Mouse (Mus musculus) cerebellum, adult 2 months (tissue): Measurements from ENCODE around the gene Dennd4b. TPM values are rescaled to one million over a fixed set of nuclear protein-coding genes. Genes with fewer than 3 reads are reported as not detected.
"Not testable (repeated sequence)": the region's sequence is repeated elsewhere in the genome, so short reads cannot be mapped to it uniquely, and the experiment has no call there.

ENCODE experiments used
- DNase-seq, 2 experiments: peaks; one replicate each; pipeline ENCODE4 v3.0.0; 2021
- H3K27ac ChIP-seq: fragments of 200-500 bp; 2 replicates; pipeline ENCODE4 v1.5.1; 2012; ENCODE audit warnings: low read length, control low read depth, inconsistent platforms; ENCODE audit not compliant: insufficient read depth
- H3K27me3 ChIP-seq: fragments of 200-500 bp; 2 replicates; pipeline ENCODE4 v1.6.1; 2012; ENCODE audit warnings: inconsistent platforms, mild to moderate bottlenecking, low read length, moderate library complexity; ENCODE audit not compliant: control insufficient read depth, insufficient read depth
- H3K4me1 ChIP-seq: fragments of 200-500 bp; 2 replicates; pipeline ENCODE4 v1.6.1; 2011; ENCODE audit warnings: low read length; ENCODE audit not compliant: control insufficient read depth, insufficient read depth
- H3K4me3 ChIP-seq: fragments of 200-500 bp; replicated peaks from 2 replicates; pipeline ENCODE3; 2011; ENCODE audit warnings: mild to moderate bottlenecking, low read depth, low read length, control low read depth; ENCODE audit not compliant: insufficient read depth
- CTCF ChIP-seq: fragments of 200-500 bp; IDR thresholded peaks from 2 replicates; pipeline ENCODE4 v1.5.1; 2011; ENCODE audit warnings: low read depth, mild to moderate bottlenecking, control low read depth, low read length, moderate library complexity, borderline replicate concordance; ENCODE audit not compliant: insufficient read depth
- POLR2A ChIP-seq: fragments of 200-500 bp; IDR thresholded peaks from 2 replicates; pipeline ENCODE4 v1.6.1; 2011; ENCODE audit warnings: low read length, control low read depth, borderline replicate concordance; ENCODE audit not compliant: insufficient read depth
- WGBS: fragments of 180-500 bp; shearing (Covaris S2); methylation state at CpG from one replicate; pipeline ENCODE4 v1.1.7; 2018; 5-methylcytosine and 5-hydroxymethylcytosine counted together
- polyA plus RNA-seq: library from polyadenylated mRNA; depleted of rRNA; stranded (reverse); fragments of >200 nt; gene quantifications from 2 replicates; pipeline ENCODE4 v1.2.3, GENCODE M21; 2012

The Dennd4b gene
- polyA plus RNA-seq, 1 experiment, result 65.4 TPM

- no peak for TF ChIP-seq POLR2A
- no peak for TF ChIP-seq CTCF
- DNase-seq, result no peak
- H3K27ac ChIP-seq, result peak overlapping the region; percentile 64
- WGBS, result 48% methylated on average over 16 of the region's 16 CpGs
- no peak overlapping the region for H3K4me3 ChIP-seq
- peaks cover 47% of the 10 kb centered on the region for H3K4me1 ChIP-seq
- H3K27me3 ChIP-seq, result no peaks in the 10 kb centered on the region
These were observed 11.9 kb downstream of the Dennd4b start for GRCm38 (mm10) chr3:90276858-90277257.

- DNase-seq, result peak; percentile 87 to 94
- TF ChIP-seq CTCF, result no peak
- Histone ChIP-seq H3K27ac (peak overlapping the region; percentile 72), H3K4me1 (peaks cover 39% of the 10 kb centered on the region), H3K27me3 (no peaks in the 10 kb centered on the region), H3K4me3 (no peak overlapping the region)
- WGBS, result 9% methylated on average over 9 of the region's 9 CpGs
These were observed 12.8 kb downstream of the Dennd4b start for GRCm38 (mm10) chr3:90277793-90278192.

GRCm38 (mm10) chr3:90278211-90278610, 13.2 kb downstream of the Dennd4b start:
- TF ChIP-seq CTCF, result no peak
- no peak for TF ChIP-seq POLR2A
- H3K4me1 ChIP-seq, result peaks cover 38% of the 10 kb centered on the region
- no peak overlapping the region for H3K4me3 ChIP-seq
- peak overlapping the region; percentile 72 for H3K27ac ChIP-seq
- 41% methylated on average over 10 of the region's 10 CpGs for WGBS
- no peaks in the 10 kb centered on the region for H3K27me3 ChIP-seq
- no peak for DNase-seq

DNA sequence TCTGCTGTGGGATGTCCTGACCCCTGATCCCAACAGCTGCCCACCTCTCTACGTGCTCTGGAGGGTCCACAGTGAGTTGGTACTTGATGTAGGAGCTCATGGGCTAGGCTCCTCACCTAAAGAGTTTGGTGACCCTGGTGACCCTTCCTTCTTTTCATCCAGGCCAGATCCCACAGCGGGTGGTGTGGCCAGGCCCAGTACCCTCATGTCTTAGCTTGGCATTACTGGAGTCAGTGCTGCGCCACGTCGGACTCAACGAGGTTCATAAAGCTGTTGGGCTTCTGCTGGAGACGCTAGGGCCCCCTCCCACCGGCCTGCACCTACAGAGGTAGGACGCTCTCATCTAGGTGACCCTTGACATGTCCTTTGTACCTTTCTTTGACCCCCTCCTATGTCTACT, 14.2 kb downstream of the Dennd4b start:
- no peak for TF ChIP-seq POLR2A
- TF ChIP-seq CTCF, result no peak
- 89% methylated on average over 9 of the region's 9 CpGs for WGBS
- DNase-seq, result no peak
- Histone ChIP-seq H3K4me1 (peaks cover 35% of the 10 kb centered on the region), H3K4me3 (no peak overlapping the region), H3K27ac (0 out of 2 replicates have a peak overlapping the region, but pooled peaks have one; percentile 25), H3K27me3 (no peaks in the 10 kb centered on the region)

- Histone ChIP-seq H3K4me1 (peaks cover 34% of the 10 kb centered on the region), H3K27me3 (no peaks in the 10 kb centered on the region), H3K27ac (0 out of 2 replicates have a peak overlapping the region, but pooled peaks have one; percentile 23), H3K4me3 (no peak overlapping the region)
- whole genome bisulfite sequencing, result 95% methylated on average over 7 of the region's 7 CpGs
- DNase-seq, result no peak
- TF ChIP-seq CTCF (no peak), POLR2A (no peak)
These were observed 14.8 kb downstream of the Dennd4b start for GRCm38 (mm10) chr3:90279743-90280142.

GRCm38 (mm10) chr3:90280708-90281107, 15.7 kb downstream of the Dennd4b start:
- no peak overlapping the region for H3K4me3 ChIP-seq
- 90% methylated on average over 9 of the region's 9 CpGs for WGBS
- no peak for TF ChIP-seq POLR2A
- TF ChIP-seq CTCF, result no peak
- DNase-seq, result no peak
- no peaks in the 10 kb centered on the region for H3K27me3 ChIP-seq
- peaks cover 29% of the 10 kb centered on the region for H3K4me1 ChIP-seq
- H3K27ac ChIP-seq, result peak overlapping the region; percentile 24; the same call in 1 of the 2 replicates

GRCm38 (mm10) chr3:90284150-90284549, 19.2 kb downstream of the Dennd4b start:
- Histone ChIP-seq H3K4me1 (peaks cover under 1% of the 10 kb centered on the region; the same call in 1 of the 2 replicates), H3K27me3 (no peaks in the 10 kb centered on the region), H3K27ac (no peak overlapping the region), H3K4me3 (no peak overlapping the region)
- WGBS, result 95% methylated on average over 2 of the region's 2 CpGs
- DNase-seq, result no peak
- TF ChIP-seq POLR2A (no peak), CTCF (no peak)

DNA sequence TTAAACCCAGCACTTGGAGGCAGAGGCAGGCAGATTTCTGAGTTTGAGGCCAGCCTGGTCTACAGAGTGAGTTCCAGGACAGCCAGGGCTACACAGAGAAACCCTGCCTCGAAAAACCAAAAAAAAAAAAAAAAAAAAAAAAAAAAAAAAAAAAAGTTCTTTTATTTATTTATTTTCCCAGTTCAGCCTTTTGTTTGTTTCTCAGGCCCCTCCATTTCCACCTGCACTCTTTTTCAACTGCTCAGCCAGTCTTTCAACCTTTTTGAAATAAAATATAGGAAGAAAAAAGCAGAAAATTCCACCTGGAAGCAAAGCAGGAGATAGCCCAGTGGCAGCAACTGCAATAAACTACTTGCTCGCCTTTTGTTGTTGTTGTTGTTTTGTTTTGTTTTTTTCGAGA, 24.4 kb downstream of the Dennd4b start:
- 71% methylated on average over 3 of the region's 3 CpGs for WGBS

GRCm38 (mm10) chr3:90290602-90291001, 25.6 kb downstream of the Dennd4b start:
- Histone ChIP-seq H3K4me1 (no peaks in the 10 kb centered on the region), H3K27ac (no peak overlapping the region), H3K27me3 (no peaks in the 10 kb centered on the region), H3K4me3 (no peak overlapping the region)
- TF ChIP-seq CTCF (no peak), POLR2A (no peak)
- 88% methylated on average over 1 of the region's 1 CpGs for WGBS
- DNase-seq, result no peak

More for the DNA sequence above, 24.4 kb downstream of the Dennd4b start:
- H3K4me1 ChIP-seq, H3K27me3 ChIP-seq, DNase-seq, H3K4me3 ChIP-seq, H3K27ac ChIP-seq: not testable (repeated sequence)
